Mouse (Mus musculus) liver, embryonic 14.5 days (tissue): Measurements from ENCODE around the gene Syne4. TPM values are rescaled to one million over a fixed set of nuclear protein-coding genes. Genes with fewer than 3 reads are reported as not detected.

Source experiments
- ATAC-seq: fragments of 200-750 bp; cut with Nextera tagmentation; 2 replicates; pipeline ENCODE4 v1.8.0; 2017; ENCODE audit warnings: moderate number of reproducible peaks, mild to moderate bottlenecking, moderate library complexity; ENCODE audit not compliant: insufficient read depth
- DNase-seq, 3 experiments: peaks; one replicate each; pipeline ENCODE4 v3.0.0-alpha.2; 2012 to 2013; ENCODE audit warnings: low read depth in 3 of 3, low spot score in 3 of 3
- H3K27ac ChIP-seq: fragments of 300-500 bp; sonication (generic); 2 replicates; pipeline ENCODE4 v1.5.1; 2014; ENCODE audit warnings: moderate library complexity, mild to moderate bottlenecking, control low read depth, inconsistent platforms
- H3K27me3 ChIP-seq: fragments of 300-500 bp; sonication (generic); 2 replicates; pipeline ENCODE4 v1.6.1; 2014; ENCODE audit warnings: mild to moderate bottlenecking, low read length, moderate library complexity; ENCODE audit not compliant: control insufficient read depth, insufficient read depth
- H3K36me3 ChIP-seq: fragments of 300-500 bp; sonication (generic); replicated peaks from 2 replicates; pipeline ENCODE4 v1.6.1; 2014; ENCODE audit warnings: low read depth; ENCODE audit not compliant: control insufficient read depth, insufficient read depth
- H3K4me1 ChIP-seq, 2 experiments: fragments of 200-500 bp in 1 of 2; fragments of 300-500 bp in 1 of 2; sonication (generic) in 1 of 2; replicated peaks; 2 replicates each; pipeline ENCODE4 v1.6.1; 2012 to 2014; ENCODE audit warnings: antibody characterized with exemption in 1 of 2, inconsistent platforms in 1 of 2, low read length in 1 of 2; ENCODE audit not compliant: control insufficient read depth in 2 of 2, insufficient read depth in 2 of 2
- H3K4me2 ChIP-seq: fragments of 300-500 bp; sonication (generic); 2 replicates; pipeline ENCODE4 v1.6.1; 2014; ENCODE audit warnings: low read depth, mild to moderate bottlenecking, control low read depth, moderate library complexity
- H3K4me3 ChIP-seq, 2 experiments: fragments of 200-500 bp in 1 of 2; fragments of 300-500 bp in 1 of 2; sonication (generic) in 1 of 2; 2 replicates each; pipeline ENCODE4 v1.5.1; 2012 to 2014; ENCODE audit warnings: low read depth in 2 of 2, low read length in 2 of 2, mild to moderate bottlenecking in 2 of 2, control low read depth in 1 of 2, inconsistent platforms in 1 of 2, moderate library complexity in 1 of 2; ENCODE audit not compliant: insufficient read depth in 1 of 2
- H3K9ac ChIP-seq: fragments of 300-500 bp; sonication (generic); replicated peaks from 2 replicates; pipeline ENCODE4 v1.6.1; 2014; ENCODE audit warnings: mild to moderate bottlenecking, control low read depth, moderate library complexity
- H3K9me3 ChIP-seq: fragments of 300-500 bp; sonication (generic); 2 replicates; pipeline ENCODE4 v1.6.1; 2016; ENCODE audit warnings: low read length, mixed read lengths; ENCODE audit not compliant: control insufficient read depth
- CTCF ChIP-seq: IDR thresholded peaks from 2 replicates; pipeline ENCODE4 v1.5.1; 2016; ENCODE audit warnings: antibody characterized with exemption, low read depth, control low read depth
- EP300 ChIP-seq: IDR thresholded peaks from 2 replicates; pipeline ENCODE4 v1.6.1; 2016; ENCODE audit warnings: antibody characterized with exemption, low read depth
- WGBS: fragments of 180-500 bp; shearing (Covaris S2); extraction: QIAGEN DNeasy Blood & Tissue Kit; methylation state at CpG from one replicate; pipeline ENCODE4 v1.1.7; 2014; ENCODE audit not compliant: insufficient replicate concordance; 5-methylcytosine and 5-hydroxymethylcytosine counted together
- polyA plus RNA-seq, 2 experiments: library from polyadenylated mRNA; depleted of rRNA in 1 of 2; stranded (reverse) in 1 of 2; unstranded in 1 of 2; fragments of >200 nt; fragmentation: Nextera tagmentation in 1 of 2; extraction: Ambion mirVana in 1 of 2; gene quantifications; 2 replicates each; pipeline versions ENCODE4 v1.2.1 to v1.2.3; 2012 to 2014

The Syne4 gene
- polyA plus RNA-seq, 2 experiments = 7.6 to 11.1 TPM

- Histone ChIP-seq H3K36me3 (no peaks in the 10 kb centered on the region), H3K4me1 (peaks cover 2 to 10% of the 10 kb centered on the region in 2 experiments; a peak in 3 of 4 replicates), H3K27me3 (no peaks in the 10 kb centered on the region), H3K9me3 (no peaks in the 10 kb centered on the region), H3K4me2 (peak overlapping the region; percentile 85), H3K9ac (peak overlapping the region; percentile 20; the same call in 1 of the 2 replicates), H3K27ac (peak overlapping the region; percentile 93), H3K4me3 (peak overlapping the region; percentile 74 to 78)
- ATAC-seq (peak; percentile 58), DNase-seq (peak; percentile 64 to 78 (median 71))
- TF ChIP-seq CTCF (no peak), EP300 (no peak)
- under 1% methylated on average over 20 of the region's 20 CpGs for WGBS
These were observed 33.9 kb upstream of the Syne4 start for GRCm38 (mm10) chr7:30280670-30281138.

DNA sequence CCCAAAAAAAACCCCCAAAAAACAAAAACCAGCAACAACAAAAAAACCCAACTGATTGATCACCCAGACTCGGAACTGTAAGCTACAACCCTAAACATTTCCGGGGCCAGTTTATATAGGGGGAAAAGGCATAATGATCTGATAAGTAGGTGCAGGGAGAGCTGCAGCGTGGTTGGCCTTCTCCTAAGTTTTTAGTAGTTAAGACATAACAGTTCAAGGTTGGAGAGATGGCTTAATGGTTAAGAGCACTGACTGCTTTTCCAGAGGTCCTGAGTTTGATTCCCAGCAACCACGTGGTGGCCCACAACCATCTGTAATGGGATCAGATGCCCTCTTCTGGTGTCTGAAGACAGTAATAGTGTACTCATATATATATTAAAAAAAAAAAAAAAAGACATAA, 33.1 kb upstream of the Syne4 start:
- WGBS = 67% methylated on average over 4 of the region's 4 CpGs
- no peak for ATAC-seq
- Histone ChIP-seq H3K27me3 (no peaks in the 10 kb centered on the region), H3K4me2 (peak overlapping the region; percentile 85), H3K9ac (no peak overlapping the region), H3K4me1 (peaks cover 2 to 10% of the 10 kb centered on the region in 2 experiments; a peak in 3 of 4 replicates), H3K4me3 (no peak overlapping the region), H3K27ac (no peak overlapping the region), H3K36me3 (no peaks in the 10 kb centered on the region), H3K9me3 (no peaks in the 10 kb centered on the region)
- TF ChIP-seq CTCF (no peak), EP300 (no peak)
- no peak for DNase-seq

- H3K4me3 ChIP-seq = no peak overlapping the region
- no peak overlapping the region for H3K4me2 ChIP-seq
- H3K27ac ChIP-seq = no peak overlapping the region
- no peak overlapping the region for H3K9ac ChIP-seq
- H3K27me3 ChIP-seq = no peaks in the 10 kb centered on the region
- WGBS = 63% methylated on average over 7 of the region's 7 CpGs
- peaks cover 2 to 10% of the 10 kb centered on the region in 2 experiments; a peak in 3 of 4 replicates for H3K4me1 ChIP-seq
- ATAC-seq = no peak
- H3K9me3 ChIP-seq = no peaks in the 10 kb centered on the region
- no peaks in the 10 kb centered on the region for H3K36me3 ChIP-seq
- TF ChIP-seq CTCF (no peak), EP300 (no peak)
- no peak for DNase-seq
These were observed 31.9 kb upstream of the Syne4 start for GRCm38 (mm10) chr7:30282740-30283139.

GRCm38 (mm10) chr7:30286701-30287410, 27.8 kb upstream of the Syne4 start:
- Histone ChIP-seq H3K9me3 (no peaks in the 10 kb centered on the region), H3K4me2 (no peak overlapping the region), H3K27me3 (no peaks in the 10 kb centered on the region), H3K9ac (no peak overlapping the region), H3K4me3 (no peak overlapping the region), H3K4me1 (no peaks in the 10 kb centered on the region), H3K36me3 (no peaks in the 10 kb centered on the region), H3K27ac (no peak overlapping the region)
- ATAC-seq = no peak
- no peak for TF ChIP-seq CTCF
- no peak for TF ChIP-seq EP300
- no peak for DNase-seq
- WGBS = 49% methylated on average over 8 of the region's 8 CpGs

- H3K9me3 ChIP-seq = no peaks in the 10 kb centered on the region
- H3K27me3 ChIP-seq = no peaks in the 10 kb centered on the region
- DNase-seq (no peak), ATAC-seq (no peak)
- TF ChIP-seq CTCF (no peak), EP300 (no peak)
- H3K4me3 ChIP-seq = no peak overlapping the region
- 48% methylated on average over 6 of the region's 6 CpGs for WGBS
- H3K4me1 ChIP-seq = no peaks in the 10 kb centered on the region
- H3K36me3 ChIP-seq = no peaks in the 10 kb centered on the region
- H3K4me2 ChIP-seq = no peak overlapping the region
- H3K27ac ChIP-seq = no peak overlapping the region
- H3K9ac ChIP-seq = no peak overlapping the region
These were observed 26.6 kb upstream of the Syne4 start for GRCm38 (mm10) chr7:30288046-30288445.
